Mouse (Mus musculus) limb, embryonic 10.5 days (tissue): Measurements from ENCODE around the gene Mbnl1. TPM values are rescaled to one million over a fixed set of nuclear protein-coding genes. Genes with fewer than 3 reads are reported as not detected.
A peak's percentile ranks its signal among the peaks of the same experiment; 100 is the strongest.

Experiments used
- DNase-seq: peaks from one replicate; pipeline ENCODE4 v3.0.0-alpha.2; 2017; ENCODE audit warnings: low spot score
- H3K27ac ChIP-seq: fragments of 300-500 bp; sonication (generic); 2 replicates; pipeline ENCODE4 v1.5.1; 2016; ENCODE audit warnings: mild to moderate bottlenecking
- H3K27me3 ChIP-seq: fragments of 300-500 bp; sonication (generic); 2 replicates; pipeline ENCODE4 v1.6.1; 2016; ENCODE audit warnings: low read depth, mild to moderate bottlenecking; ENCODE audit not compliant: poor library complexity, severe bottlenecking
- H3K36me3 ChIP-seq: fragments of 300-500 bp; sonication (generic); 2 replicates; pipeline ENCODE4 v1.6.1; 2016; ENCODE audit warnings: mild to moderate bottlenecking, moderate library complexity
- H3K4me1 ChIP-seq: fragments of 300-500 bp; sonication (generic); 2 replicates; pipeline ENCODE4 v1.6.1; 2016
- H3K4me3 ChIP-seq: fragments of 300-500 bp; sonication (generic); 2 replicates; pipeline ENCODE4 v1.5.1; 2016; ENCODE audit warnings: mild to moderate bottlenecking, moderate library complexity
- H3K9me3 ChIP-seq: fragments of 300-500 bp; sonication (generic); replicated peaks from 2 replicates; pipeline ENCODE4 v1.6.1; 2016; ENCODE audit warnings: mild to moderate bottlenecking
- WGBS: fragments of 180-500 bp; shearing (Covaris S2); methylation state at CpG from one replicate; pipeline ENCODE4 v1.1.7; 2016; 5-methylcytosine and 5-hydroxymethylcytosine counted together
- polyA plus RNA-seq: library from polyadenylated mRNA; unstranded; fragments of >200 nt; fragmentation: Nextera tagmentation; extraction: Ambion mirVana; gene quantifications from 2 replicates; pipeline ENCODE4 v1.2.1, GENCODE M21; 2016

Gene Mbnl1
- polyA plus RNA-seq, 1 experiment from 2014 or later: 53.1 TPM

GRCm38 (mm10) chr3:60569781-60570180 lies 97.2 kb downstream of the Mbnl1 start:
- H3K4me3 ChIP-seq: no peak overlapping the region
- no peaks in the 10 kb centered on the region for H3K4me1 ChIP-seq
- H3K27me3 ChIP-seq: no peaks in the 10 kb centered on the region
- no peak overlapping the region for H3K27ac ChIP-seq
- DNase-seq: no peak
- H3K9me3 ChIP-seq: no peaks in the 10 kb centered on the region
- WGBS: 90% methylated on average over 2 of the region's 2 CpGs
- H3K36me3 ChIP-seq: no peaks in the 10 kb centered on the region

- 86% methylated on average over 5 of the region's 5 CpGs for WGBS
- Histone ChIP-seq H3K27ac (no peak overlapping the region), H3K27me3 (no peaks in the 10 kb centered on the region), H3K36me3 (no peaks in the 10 kb centered on the region), H3K4me1 (no peaks in the 10 kb centered on the region), H3K4me3 (no peak overlapping the region), H3K9me3 (no peaks in the 10 kb centered on the region)
- DNase-seq: no peak
Measured at GRCm38 (mm10) chr3:60570491-60571022, 97.9 kb downstream of the Mbnl1 start.

- WGBS: 98% methylated on average over 1 of the region's 1 CpGs
- Histone ChIP-seq H3K27ac (no peak overlapping the region), H3K9me3 (no peaks in the 10 kb centered on the region), H3K36me3 (no peaks in the 10 kb centered on the region), H3K4me3 (no peak overlapping the region), H3K27me3 (no peaks in the 10 kb centered on the region), H3K4me1 (peaks cover 7% of the 10 kb centered on the region; the same call in 1 of the 2 replicates)
- no peak for DNase-seq
Measured at GRCm38 (mm10) chr3:60571493-60571892, 98.9 kb downstream of the Mbnl1 start.

- no peaks in the 10 kb centered on the region for H3K36me3 ChIP-seq
- H3K9me3 ChIP-seq: no peaks in the 10 kb centered on the region
- no peak overlapping the region for H3K4me3 ChIP-seq
- peaks cover 14% of the 10 kb centered on the region; the same call in 1 of the 2 replicates for H3K4me1 ChIP-seq
- H3K27me3 ChIP-seq: no peaks in the 10 kb centered on the region
- H3K27ac ChIP-seq: peak overlapping the region; percentile 30; the same call in 1 of the 2 replicates
- WGBS: 85% methylated on average over 9 of the region's 9 CpGs
- no peak for DNase-seq
Measured at GRCm38 (mm10) chr3:60574199-60574598, 101.6 kb downstream of the Mbnl1 start.

GRCm38 (mm10) chr3:60574849-60575524 lies 102.4 kb downstream of the Mbnl1 start:
- DNase-seq: no peak
- WGBS: 78% methylated on average over 4 of the region's 4 CpGs
- H3K9me3 ChIP-seq: no peaks in the 10 kb centered on the region
- H3K36me3 ChIP-seq: no peaks in the 10 kb centered on the region
- peaks cover 17% of the 10 kb centered on the region; the same call in 1 of the 2 replicates for H3K4me1 ChIP-seq
- no peaks in the 10 kb centered on the region for H3K27me3 ChIP-seq
- H3K4me3 ChIP-seq: no peak overlapping the region
- H3K27ac ChIP-seq: no peak overlapping the region

- H3K36me3 ChIP-seq: no peaks in the 10 kb centered on the region
- no peak overlapping the region for H3K4me3 ChIP-seq
- WGBS: 77% methylated on average over 2 of the region's 2 CpGs
- peak overlapping the region; percentile 2; the same call in 1 of the 2 replicates for H3K27ac ChIP-seq
- H3K27me3 ChIP-seq: no peaks in the 10 kb centered on the region
- no peak for DNase-seq
- peaks cover 26% of the 10 kb centered on the region for H3K4me1 ChIP-seq
- no peaks in the 10 kb centered on the region for H3K9me3 ChIP-seq
Measured at GRCm38 (mm10) chr3:60575945-60576344, 103.3 kb downstream of the Mbnl1 start.

GRCm38 (mm10) chr3:60576366-60577046 lies 103.9 kb downstream of the Mbnl1 start:
- Histone ChIP-seq H3K36me3 (no peaks in the 10 kb centered on the region), H3K27me3 (no peaks in the 10 kb centered on the region), H3K9me3 (no peaks in the 10 kb centered on the region), H3K4me3 (no peak overlapping the region), H3K4me1 (peaks cover 28% of the 10 kb centered on the region), H3K27ac (peak overlapping the region; percentile 2; the same call in 1 of the 2 replicates)
- WGBS: 79% methylated on average over 9 of the region's 9 CpGs
- no peak for DNase-seq

GRCm38 (mm10) chr3:60579880-60580279 lies 107.2 kb downstream of the Mbnl1 start:
- WGBS: 88% methylated on average over 4 of the region's 4 CpGs
- H3K27me3 ChIP-seq: no peaks in the 10 kb centered on the region
- H3K27ac ChIP-seq: no peak overlapping the region
- DNase-seq: no peak
- peaks cover 51% of the 10 kb centered on the region for H3K4me1 ChIP-seq
- H3K4me3 ChIP-seq: no peak overlapping the region
- H3K36me3 ChIP-seq: no peaks in the 10 kb centered on the region
- no peaks in the 10 kb centered on the region for H3K9me3 ChIP-seq

- WGBS: 64% methylated on average over 5 of the region's 5 CpGs
- DNase-seq: no peak
- H3K27ac ChIP-seq: no peak overlapping the region
- peaks cover 51% of the 10 kb centered on the region for H3K4me1 ChIP-seq
- no peak overlapping the region for H3K4me3 ChIP-seq
- H3K9me3 ChIP-seq: no peaks in the 10 kb centered on the region
- no peaks in the 10 kb centered on the region for H3K36me3 ChIP-seq
- H3K27me3 ChIP-seq: no peaks in the 10 kb centered on the region
Measured at GRCm38 (mm10) chr3:60580699-60581098, 108.1 kb downstream of the Mbnl1 start.

GRCm38 (mm10) chr3:60582154-60582553 lies 109.5 kb downstream of the Mbnl1 start:
- DNase-seq: no peak
- no peaks in the 10 kb centered on the region for H3K9me3 ChIP-seq
- H3K4me3 ChIP-seq: no peak overlapping the region
- H3K36me3 ChIP-seq: no peaks in the 10 kb centered on the region
- H3K27me3 ChIP-seq: no peaks in the 10 kb centered on the region
- WGBS: 36% methylated on average over 3 of the region's 3 CpGs
- H3K4me1 ChIP-seq: peaks cover 50% of the 10 kb centered on the region
- H3K27ac ChIP-seq: 0 out of 2 replicates have a peak overlapping the region, but pooled peaks have one; percentile 10

GRCm38 (mm10) chr3:60582620-60583019 lies 110.0 kb downstream of the Mbnl1 start:
- H3K27me3 ChIP-seq: no peaks in the 10 kb centered on the region
- 30% methylated on average over 1 of the region's 1 CpGs for WGBS
- no peaks in the 10 kb centered on the region for H3K9me3 ChIP-seq
- H3K4me3 ChIP-seq: no peak overlapping the region
- H3K36me3 ChIP-seq: no peaks in the 10 kb centered on the region
- 0 out of 2 replicates have a peak overlapping the region, but pooled peaks have one; percentile 1 for H3K27ac ChIP-seq
- H3K4me1 ChIP-seq: peaks cover 50% of the 10 kb centered on the region
- DNase-seq: no peak

GRCm38 (mm10) chr3:60584704-60585103 lies 112.1 kb downstream of the Mbnl1 start:
- H3K27me3 ChIP-seq: no peaks in the 10 kb centered on the region
- DNase-seq: no peak
- peaks cover 61% of the 10 kb centered on the region for H3K4me1 ChIP-seq
- no peaks in the 10 kb centered on the region for H3K36me3 ChIP-seq
- H3K4me3 ChIP-seq: no peak overlapping the region
- no peak overlapping the region for H3K27ac ChIP-seq
- H3K9me3 ChIP-seq: no peaks in the 10 kb centered on the region
- WGBS: 95% methylated on average over 3 of the region's 3 CpGs

GRCm38 (mm10) chr3:60586046-60586445 lies 113.4 kb downstream of the Mbnl1 start:
- WGBS: 83% methylated on average over 3 of the region's 3 CpGs
- H3K9me3 ChIP-seq: no peaks in the 10 kb centered on the region
- no peak for DNase-seq
- H3K4me1 ChIP-seq: peaks cover 63% of the 10 kb centered on the region
- H3K27me3 ChIP-seq: no peaks in the 10 kb centered on the region
- no peak overlapping the region for H3K27ac ChIP-seq
- no peak overlapping the region for H3K4me3 ChIP-seq
- no peaks in the 10 kb centered on the region for H3K36me3 ChIP-seq
